Mouse (Mus musculus) heart, embryonic 10.5 days (tissue): ENCODE data around the gene Prdm16. TPM values are rescaled to one million over a fixed set of nuclear protein-coding genes. Genes with fewer than 3 reads are reported as not detected.

Experiments
- DNase-seq: peaks from one replicate; pipeline ENCODE4 v3.0.0-alpha.2; 2017; ENCODE audit warnings: low spot score
- H3K27ac ChIP-seq: fragments of 300-500 bp; sonication (generic); 2 replicates; pipeline ENCODE4 v1.5.1; 2016; ENCODE audit warnings: mild to moderate bottlenecking
- H3K27me3 ChIP-seq: fragments of 300-500 bp; sonication (generic); 2 replicates; pipeline ENCODE4 v1.6.1; 2016; ENCODE audit warnings: mild to moderate bottlenecking; ENCODE audit not compliant: poor library complexity, insufficient read depth, severe bottlenecking
- H3K36me3 ChIP-seq: fragments of 300-500 bp; sonication (generic); 2 replicates; pipeline ENCODE4 v1.6.1; 2016; ENCODE audit warnings: mild to moderate bottlenecking, moderate library complexity
- H3K4me1 ChIP-seq: fragments of 300-500 bp; sonication (generic); 2 replicates; pipeline ENCODE4 v1.6.1; 2016; ENCODE audit warnings: mild to moderate bottlenecking
- H3K4me3 ChIP-seq: fragments of 300-500 bp; sonication (generic); 2 replicates; pipeline ENCODE4 v1.5.1; 2016; ENCODE audit warnings: mild to moderate bottlenecking, moderate library complexity
- H3K9me3 ChIP-seq: fragments of 300-500 bp; sonication (generic); 2 replicates; pipeline ENCODE4 v1.6.1; 2016; ENCODE audit warnings: mild to moderate bottlenecking, moderate library complexity
- WGBS: fragments of 180-500 bp; shearing (Covaris S2); methylation state at CpG from one replicate; pipeline ENCODE4 v1.1.7; 2016; 5-methylcytosine and 5-hydroxymethylcytosine counted together
- polyA plus RNA-seq: library from polyadenylated mRNA; unstranded; fragments of >200 nt; fragmentation: Nextera tagmentation; extraction: Ambion mirVana; gene quantifications from 2 replicates; pipeline ENCODE4 v1.2.1, GENCODE M21; 2016

The Prdm16 gene
- polyA plus RNA-seq, 1 experiment from 2014 or later, result 13.9 TPM

DNA sequence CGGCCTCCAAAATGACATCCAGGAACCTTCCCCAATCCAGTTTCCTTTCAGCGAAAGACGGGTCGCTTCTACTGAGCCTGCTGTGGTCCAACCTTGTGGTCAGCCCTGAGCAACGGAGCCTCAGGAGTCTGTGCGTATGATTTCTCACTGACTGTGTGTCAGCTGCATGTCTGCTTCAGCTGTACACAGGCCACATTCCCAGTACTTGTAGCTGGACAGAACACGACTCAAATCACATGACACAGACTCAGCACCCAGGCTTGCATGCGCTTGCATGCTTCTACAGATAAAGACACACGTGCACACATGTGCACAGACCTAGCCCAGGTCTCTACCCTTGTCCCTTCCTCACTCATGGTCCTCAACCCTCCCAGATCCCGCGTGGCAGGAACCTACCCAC, 79.5 kb downstream of the Prdm16 start:
- 81% methylated on average over 11 of the region's 11 CpGs for WGBS
- no peaks in the 10 kb centered on the region for H3K9me3 ChIP-seq
- H3K4me3 ChIP-seq, result no peak overlapping the region
- no peak for DNase-seq
- H3K27ac ChIP-seq, result no peak overlapping the region; the same call in 1 of the 2 replicates
- peaks cover 59% of the 10 kb centered on the region for H3K4me1 ChIP-seq
- H3K27me3 ChIP-seq, result peaks cover 28% of the 10 kb centered on the region
- H3K36me3 ChIP-seq, result no peaks in the 10 kb centered on the region

DNA sequence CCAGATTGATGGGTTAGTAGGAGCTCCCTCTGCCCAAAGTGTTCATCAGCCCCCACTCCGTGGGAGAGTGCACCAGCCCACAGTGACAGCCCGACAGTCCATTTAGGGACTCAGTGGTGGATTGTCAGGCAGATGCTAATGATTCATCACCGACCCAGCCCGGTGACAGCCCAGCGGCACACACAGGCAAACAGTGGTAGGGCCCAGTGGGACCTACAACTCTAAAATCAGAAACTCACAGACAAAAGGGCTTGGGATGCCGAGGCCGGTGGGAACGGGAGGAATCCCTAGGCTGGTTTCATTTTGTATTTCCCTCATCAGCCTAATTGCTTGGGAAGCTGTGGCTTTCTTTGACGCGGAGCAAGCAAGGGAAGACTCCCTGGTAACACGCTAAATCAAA, 80.3 kb downstream of the Prdm16 start:
- WGBS, result 68% methylated on average over 11 of the region's 11 CpGs
- H3K27ac ChIP-seq, result no peak overlapping the region
- no peak for DNase-seq

DNA sequence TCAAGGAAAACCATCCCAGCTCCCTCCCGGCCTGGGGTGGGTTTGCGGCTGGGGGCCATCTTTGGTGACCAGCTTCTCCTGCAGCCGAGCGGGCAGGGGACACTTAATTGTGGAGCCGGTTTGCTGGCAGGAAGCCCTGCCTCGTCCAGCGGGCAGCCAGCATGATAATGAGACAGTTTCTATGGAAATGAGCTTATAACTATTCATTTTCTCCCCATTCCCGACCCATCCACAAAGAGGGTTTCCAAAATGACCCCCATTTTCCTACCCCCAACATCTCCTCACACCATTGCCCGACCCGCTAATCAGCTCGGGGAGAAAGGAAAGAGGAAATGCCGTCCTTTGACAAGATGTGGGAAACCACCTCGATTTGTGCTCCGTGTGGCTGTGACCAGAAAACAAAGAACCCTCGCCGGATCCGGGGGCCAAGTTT, 86.7 kb downstream of the Prdm16 start:
- Histone ChIP-seq H3K9me3 (no peaks in the 10 kb centered on the region), H3K4me1 (peaks cover 75% of the 10 kb centered on the region), H3K27me3 (peaks cover 20% of the 10 kb centered on the region; the same call in 1 of the 2 replicates), H3K36me3 (no peaks in the 10 kb centered on the region), H3K4me3 (peak overlapping the region; percentile 22; the same call in 1 of the 2 replicates), H3K27ac (peak overlapping the region; percentile 42; the same call in 1 of the 2 replicates)
- 39% methylated on average over 17 of the region's 17 CpGs for WGBS
- no peak for DNase-seq

More for the DNA sequence above, 80.3 kb downstream of the Prdm16 start:
- Histone ChIP-seq H3K9me3 (no peaks in the 10 kb centered on the region), H3K27me3 (peaks cover 21% of the 10 kb centered on the region), H3K4me1 (peaks cover 59% of the 10 kb centered on the region), H3K4me3 (no peak overlapping the region), H3K36me3 (no peaks in the 10 kb centered on the region)

DNA sequence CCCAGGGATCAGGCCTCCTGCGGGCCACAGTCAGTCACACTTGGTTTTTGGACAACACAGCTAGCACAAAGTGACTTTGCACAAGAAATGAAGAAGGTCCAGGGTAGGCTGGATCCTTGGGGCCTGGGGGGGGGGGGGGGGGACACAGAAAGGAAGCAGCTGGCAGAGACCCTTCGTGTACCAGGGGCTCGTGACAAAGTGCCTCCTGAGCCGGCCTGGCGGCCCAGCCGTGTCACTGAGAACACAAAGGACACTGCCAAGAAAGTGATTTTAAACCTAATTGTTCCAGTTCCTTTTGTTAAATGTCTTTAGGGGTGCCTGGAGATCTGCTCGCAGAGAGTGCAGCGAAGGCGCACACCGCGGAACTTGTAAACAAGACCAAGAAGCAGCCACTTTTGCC, 87.2 kb downstream of the Prdm16 start:
- 0 out of 2 replicates have a peak overlapping the region, but pooled peaks have one; percentile 42 for H3K27ac ChIP-seq
- no peaks in the 10 kb centered on the region for H3K36me3 ChIP-seq
- peaks cover 17% of the 10 kb centered on the region; the same call in 1 of the 2 replicates for H3K27me3 ChIP-seq
- H3K4me3 ChIP-seq, result no peak overlapping the region
- WGBS, result 80% methylated on average over 11 of the region's 11 CpGs
- DNase-seq, result no peak
- peaks cover 76% of the 10 kb centered on the region for H3K4me1 ChIP-seq
- H3K9me3 ChIP-seq, result no peaks in the 10 kb centered on the region

DNA sequence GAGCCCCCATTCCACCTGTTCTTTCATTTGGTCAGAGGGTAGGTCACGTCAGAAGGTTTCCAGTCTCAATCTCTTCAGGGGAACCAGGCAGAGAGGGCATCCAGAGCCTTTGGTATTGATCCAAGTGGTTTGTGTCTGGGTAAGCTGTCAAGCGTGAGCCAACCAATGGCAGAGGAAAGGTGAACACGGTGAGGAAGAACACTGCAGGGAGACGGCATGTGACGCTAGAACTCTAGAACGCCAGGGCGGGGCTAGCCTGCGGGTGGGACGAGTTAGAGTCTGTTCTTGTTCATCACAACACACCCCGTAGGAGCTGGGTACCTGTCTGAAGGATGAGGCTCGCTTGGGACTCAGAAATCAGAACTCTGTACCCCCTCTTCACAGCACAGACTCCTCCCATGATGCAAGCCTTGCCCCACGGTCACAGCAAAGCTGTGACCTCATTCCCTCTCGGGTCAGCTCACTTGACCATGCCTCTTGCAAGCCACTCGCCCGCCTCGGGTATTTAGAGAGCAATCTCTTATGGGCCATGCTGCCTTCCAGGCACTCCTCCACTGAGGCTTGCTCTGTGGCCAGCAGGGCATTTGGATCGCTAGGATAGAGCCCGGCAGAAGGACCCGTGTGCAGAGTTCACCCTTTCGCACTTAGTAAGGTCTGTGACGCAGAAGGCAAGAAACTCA, 89.4 kb downstream of the Prdm16 start:
- H3K4me3 ChIP-seq, result no peak overlapping the region
- 76% methylated on average over 21 of the region's 21 CpGs for WGBS
- H3K27me3 ChIP-seq, result peaks cover 12% of the 10 kb centered on the region; the same call in 1 of the 2 replicates
- H3K27ac ChIP-seq, result peak overlapping the region; percentile 52
- H3K4me1 ChIP-seq, result peaks cover 77% of the 10 kb centered on the region
- H3K36me3 ChIP-seq, result no peaks in the 10 kb centered on the region
- no peak for DNase-seq
- no peaks in the 10 kb centered on the region for H3K9me3 ChIP-seq

DNA sequence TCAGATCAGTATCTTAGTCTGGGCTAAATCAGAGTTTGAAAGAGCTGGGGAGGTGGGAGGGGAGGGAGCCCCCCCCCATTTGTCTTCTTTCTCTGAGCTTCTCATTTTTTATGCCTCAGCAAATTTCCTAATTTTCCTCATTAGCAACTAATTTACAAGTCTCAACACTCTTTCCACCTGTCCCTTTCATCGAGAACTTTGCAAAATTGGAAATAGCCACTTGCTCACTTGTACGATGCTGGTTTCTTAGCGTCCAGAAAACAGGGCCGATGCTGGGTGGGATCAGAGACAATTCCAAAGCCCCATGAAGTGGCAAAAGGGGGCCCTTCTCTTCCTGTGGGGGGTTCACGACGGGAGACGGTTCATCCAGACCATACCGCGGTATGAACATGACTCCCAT, 91.4 kb downstream of the Prdm16 start:
- H3K4me1 ChIP-seq, result peaks cover 91% of the 10 kb centered on the region
- 69% methylated on average over 9 of the region's 9 CpGs for WGBS
- H3K36me3 ChIP-seq, result no peaks in the 10 kb centered on the region
- H3K27me3 ChIP-seq, result peaks cover 12% of the 10 kb centered on the region; the same call in 1 of the 2 replicates
- no peak for DNase-seq
- H3K9me3 ChIP-seq, result no peaks in the 10 kb centered on the region
- H3K4me3 ChIP-seq, result no peak overlapping the region
- no peak overlapping the region for H3K27ac ChIP-seq

DNA sequence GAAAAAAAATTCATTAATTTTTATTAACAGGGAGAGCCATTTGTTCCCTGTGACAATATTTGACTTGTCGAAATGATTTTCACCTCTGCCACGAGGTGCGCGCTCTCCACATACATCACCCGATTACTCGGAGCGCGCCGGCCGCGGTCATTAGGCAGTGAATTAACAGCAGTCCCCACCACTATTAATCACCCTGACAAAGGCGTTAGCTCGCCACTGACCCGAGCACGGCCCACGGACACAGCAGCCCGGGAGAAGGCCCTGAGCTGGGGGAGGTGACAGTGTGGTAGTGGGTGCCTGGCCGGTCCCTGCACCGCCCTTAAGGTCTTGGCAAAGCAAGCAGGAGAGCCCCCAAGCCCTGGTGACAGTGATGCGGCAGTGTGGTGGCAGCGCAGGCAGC, 92.8 kb downstream of the Prdm16 start:
- no peak for DNase-seq
- peak overlapping the region; percentile 88 for H3K27ac ChIP-seq
- H3K4me1 ChIP-seq, result peaks cover 93% of the 10 kb centered on the region
- H3K27me3 ChIP-seq, result peaks cover 12% of the 10 kb centered on the region; the same call in 1 of the 2 replicates
- H3K4me3 ChIP-seq, result no peak overlapping the region
- H3K36me3 ChIP-seq, result no peaks in the 10 kb centered on the region
- 42% methylated on average over 21 of the region's 21 CpGs for WGBS
- no peaks in the 10 kb centered on the region for H3K9me3 ChIP-seq

DNA sequence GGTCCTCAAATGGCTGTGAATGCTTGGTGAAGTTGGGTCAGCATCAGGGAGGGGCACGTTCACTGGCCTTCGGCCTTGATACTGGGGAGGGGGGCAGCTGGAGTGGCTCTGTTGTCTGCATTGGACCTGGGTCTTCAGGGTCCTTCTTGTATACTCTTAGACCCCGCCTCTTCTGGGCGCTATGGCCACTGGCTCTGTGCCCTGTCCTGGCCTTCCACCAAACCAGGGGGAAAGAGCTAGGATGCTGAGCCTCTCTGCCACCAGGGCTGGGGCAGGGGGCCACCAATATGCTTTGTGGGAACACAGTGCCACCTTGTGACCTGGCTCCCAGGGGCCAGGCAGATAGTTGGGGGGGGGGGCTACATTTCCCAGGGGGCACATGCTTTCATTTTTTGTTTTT, 93.5 kb downstream of the Prdm16 start:
- no peak for DNase-seq
- Histone ChIP-seq H3K36me3 (no peaks in the 10 kb centered on the region), H3K4me3 (peak overlapping the region; percentile 40), H3K27me3 (peaks cover 12% of the 10 kb centered on the region; the same call in 1 of the 2 replicates), H3K9me3 (no peaks in the 10 kb centered on the region), H3K4me1 (peaks cover 85% of the 10 kb centered on the region), H3K27ac (peak overlapping the region; percentile 88)
- 37% methylated on average over 4 of the region's 4 CpGs for WGBS

DNA sequence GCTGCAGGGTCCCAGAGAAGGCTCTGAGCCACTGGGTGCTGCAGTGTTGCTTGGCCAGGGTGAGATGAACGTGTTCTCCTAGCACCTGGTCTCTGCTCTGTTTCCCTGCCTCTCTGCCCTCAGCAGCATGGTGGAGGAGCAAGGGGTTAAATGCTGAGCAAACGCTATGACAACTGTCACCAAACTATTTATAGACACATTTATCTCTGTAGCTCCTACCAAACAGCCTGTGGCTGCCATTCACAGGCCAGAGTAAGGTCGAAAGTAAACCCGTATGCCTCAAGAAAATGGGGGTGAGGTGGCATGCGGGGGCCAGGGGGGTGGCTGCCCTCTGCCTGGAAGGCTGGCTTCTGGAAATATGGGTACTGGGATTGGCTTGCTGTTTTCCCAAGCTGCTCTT, 94.1 kb downstream of the Prdm16 start:
- Histone ChIP-seq H3K27ac (peak overlapping the region; percentile 88), H3K9me3 (no peaks in the 10 kb centered on the region), H3K36me3 (no peaks in the 10 kb centered on the region), H3K4me3 (peak overlapping the region; percentile 40), H3K27me3 (peaks cover 11% of the 10 kb centered on the region; the same call in 1 of the 2 replicates), H3K4me1 (peaks cover 80% of the 10 kb centered on the region)
- 14% methylated on average over 5 of the region's 5 CpGs for WGBS
- DNase-seq, result peak; percentile 81

DNA sequence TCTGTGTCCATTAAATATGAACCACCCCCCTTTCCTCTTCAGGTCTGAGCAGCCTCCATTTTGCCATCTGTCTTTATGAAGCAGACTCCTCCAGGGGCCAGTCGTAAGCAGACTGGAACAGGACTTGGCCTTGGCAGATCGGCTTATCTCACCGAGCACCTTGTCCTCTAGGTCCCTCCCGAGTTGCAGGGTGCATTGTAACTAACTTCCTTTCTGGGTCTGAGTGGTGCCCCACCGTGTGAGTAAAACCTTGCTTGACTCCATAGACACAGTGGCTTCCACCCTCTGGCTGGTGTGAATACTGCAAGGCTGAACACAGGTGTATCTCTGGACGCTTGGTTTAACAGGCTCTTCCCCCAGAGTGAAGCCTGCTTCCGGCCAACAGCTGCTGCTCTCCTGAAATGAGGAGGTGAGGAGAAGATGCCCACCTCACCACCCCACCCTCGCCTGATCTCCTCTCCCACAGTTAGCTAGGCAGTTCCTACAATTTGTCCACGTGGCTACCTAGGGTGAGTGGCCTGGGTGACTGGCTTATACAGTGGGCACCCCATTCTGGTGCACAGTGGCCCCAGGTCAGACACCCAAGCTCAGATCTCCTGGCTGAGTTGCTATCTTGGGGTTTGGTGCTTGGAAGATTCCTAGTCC, 94.9 kb downstream of the Prdm16 start:
- Histone ChIP-seq H3K27me3 (peaks cover 6% of the 10 kb centered on the region; the same call in 1 of the 2 replicates), H3K4me1 (peaks cover 73% of the 10 kb centered on the region), H3K36me3 (no peaks in the 10 kb centered on the region), H3K9me3 (no peaks in the 10 kb centered on the region), H3K4me3 (no peak overlapping the region), H3K27ac (peak overlapping the region; percentile 88)
- DNase-seq, result no peak
- 42% methylated on average over 9 of the region's 9 CpGs for WGBS

DNA sequence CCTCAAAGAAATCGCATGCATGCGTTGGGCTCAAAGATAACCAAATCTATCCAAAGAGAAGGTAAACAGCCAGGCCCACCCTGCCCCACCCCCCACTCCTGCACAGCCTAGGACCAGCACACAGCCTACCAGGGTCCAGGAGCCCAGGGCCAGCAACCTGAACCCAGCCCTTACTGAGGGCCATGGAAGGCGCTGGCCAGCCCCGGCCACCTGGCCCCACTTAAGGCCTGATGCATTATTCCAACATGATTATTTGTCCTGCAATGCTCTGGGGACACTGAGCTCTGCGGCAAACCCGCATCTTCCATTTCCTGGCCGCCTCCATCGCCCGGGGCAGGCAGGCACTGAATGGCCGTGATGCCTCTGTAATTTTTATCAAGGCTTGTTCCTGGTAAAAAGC, 96.0 kb downstream of the Prdm16 start:
- 41% methylated on average over 10 of the region's 10 CpGs for WGBS
- H3K9me3 ChIP-seq, result no peaks in the 10 kb centered on the region
- no peaks in the 10 kb centered on the region for H3K36me3 ChIP-seq
- peaks cover 75% of the 10 kb centered on the region for H3K4me1 ChIP-seq
- no peak for DNase-seq
- H3K27ac ChIP-seq, result peak overlapping the region; percentile 88
- H3K27me3 ChIP-seq, result peaks cover 3% of the 10 kb centered on the region; the same call in 1 of the 2 replicates
- H3K4me3 ChIP-seq, result 0 out of 2 replicates have a peak overlapping the region, but pooled peaks have one; percentile 15

DNA sequence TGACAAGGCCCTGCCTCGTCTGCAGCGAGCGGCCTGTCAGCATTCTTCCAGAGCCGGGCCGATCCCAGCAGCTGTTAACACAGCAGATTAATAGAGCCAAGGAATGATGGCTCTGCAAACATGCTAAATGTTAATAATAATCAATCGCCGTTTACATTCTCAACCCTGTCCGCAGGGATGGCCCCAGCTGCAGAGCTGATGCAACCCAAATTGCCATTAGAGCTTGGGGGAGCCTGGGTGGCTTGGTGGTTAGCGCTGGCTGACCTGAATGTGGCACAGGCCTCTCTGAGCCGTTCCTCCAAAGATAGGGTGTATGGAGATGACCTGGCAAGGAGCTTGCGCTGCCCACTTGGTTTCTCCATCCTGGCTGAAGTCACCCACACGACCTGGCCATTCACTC, 97.0 kb downstream of the Prdm16 start:
- no peaks in the 10 kb centered on the region for H3K9me3 ChIP-seq
- H3K27me3 ChIP-seq, result 0 out of 2 replicates have a peak, but pooled peaks cover 3% of the 10 kb centered on the region
- H3K4me1 ChIP-seq, result peaks cover 67% of the 10 kb centered on the region
- WGBS, result 78% methylated on average over 12 of the region's 12 CpGs
- peak overlapping the region; percentile 88; the same call in 1 of the 2 replicates for H3K27ac ChIP-seq
- no peaks in the 10 kb centered on the region for H3K36me3 ChIP-seq
- no peak for DNase-seq
- H3K4me3 ChIP-seq, result no peak overlapping the region

DNA sequence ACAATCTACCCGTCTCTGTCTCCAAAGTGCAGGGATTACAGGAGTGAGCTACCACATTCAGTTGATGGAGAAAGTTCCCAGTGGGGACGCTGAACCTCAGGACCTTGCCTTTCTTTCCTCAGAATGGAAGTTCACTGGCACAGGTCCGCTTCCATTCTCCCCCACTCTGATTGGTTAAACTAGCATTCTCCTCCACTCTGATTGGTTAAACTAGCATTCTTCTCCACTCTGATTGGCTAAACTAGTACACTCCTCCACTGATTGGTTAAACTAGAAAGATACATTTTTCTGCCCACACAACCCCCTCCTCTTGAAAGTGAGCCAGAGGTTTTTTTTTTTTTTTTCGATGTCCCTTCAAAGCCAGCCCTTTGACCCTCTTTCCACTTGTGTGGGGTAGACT, 97.9 kb downstream of the Prdm16 start:
- Histone ChIP-seq H3K4me3 (no peak overlapping the region), H3K9me3 (no peaks in the 10 kb centered on the region), H3K27ac (no peak overlapping the region), H3K4me1 (peaks cover 59% of the 10 kb centered on the region), H3K27me3 (0 out of 2 replicates have a peak, but pooled peaks cover 3% of the 10 kb centered on the region), H3K36me3 (no peaks in the 10 kb centered on the region)
- no peak for DNase-seq
- 82% methylated on average over 4 of the region's 4 CpGs for WGBS
